Mouse (Mus musculus) MEL (cell line): ENCODE measurements around the gene Aldh8a1. TPM values are rescaled to one million over a fixed set of nuclear protein-coding genes. Genes with fewer than 3 reads are reported as not detected.

Experiments
- DNase-seq: peaks from one replicate; pipeline ENCODE4 v3.0.0; 2011; ENCODE audit warnings: low read depth, low spot score
- H3K27ac ChIP-seq: 2 replicates; pipeline ENCODE4 v1.5.1; 2012; ENCODE audit warnings: low read depth, mild to moderate bottlenecking, control low read depth, low read length, moderate library complexity; ENCODE audit not compliant: control insufficient read depth
- H3K27me3 ChIP-seq, 2 experiments: fragments of 150-350 bp in 1 of 2; sonication (generic) in 1 of 2; 2 replicates each; pipeline ENCODE4 v1.6.1; 2012; ENCODE audit warnings: low read length in 2 of 2, mild to moderate bottlenecking in 2 of 2, improper control_type of control experiment in 1 of 2, moderate library complexity in 1 of 2; ENCODE audit not compliant: insufficient read depth in 2 of 2, control insufficient read depth in 1 of 2
- H3K36me3 ChIP-seq, 2 experiments: 2 replicates each; pipeline ENCODE4 v1.6.1; 2012 to 2014; ENCODE audit warnings: low read length in 2 of 2, improper control_type of control experiment in 1 of 2, inconsistent platforms in 1 of 2, mild to moderate bottlenecking in 1 of 2; ENCODE audit not compliant: insufficient read depth in 2 of 2, control insufficient read depth in 1 of 2
- H3K4me1 ChIP-seq, 2 experiments: fragments of 150-350 bp in 1 of 2; sonication (generic) in 1 of 2; 2 replicates each; pipeline ENCODE4 v1.6.1; 2012; ENCODE audit warnings: low read length in 2 of 2, improper control_type of control experiment in 1 of 2, mild to moderate bottlenecking in 1 of 2; ENCODE audit not compliant: insufficient read depth in 2 of 2, control insufficient read depth in 1 of 2
- H3K4me3 ChIP-seq, 2 experiments: fragments of 150-350 bp in 1 of 2; sonication (generic) in 1 of 2; 2 replicates each; pipeline ENCODE4 v1.5.1; 2012; ENCODE audit warnings: low read depth in 2 of 2, low read length in 2 of 2, mild to moderate bottlenecking in 2 of 2, moderate library complexity in 2 of 2, control low read depth in 1 of 2, improper control_type of control experiment in 1 of 2; ENCODE audit not compliant: control insufficient read depth in 1 of 2, insufficient read depth in 1 of 2
- H3K79me2 ChIP-seq: 2 replicates; pipeline ENCODE4 v1.6.1; 2012; ENCODE audit warnings: mild to moderate bottlenecking, low read length, moderate library complexity; ENCODE audit not compliant: control insufficient read depth, poor library complexity, insufficient read depth
- H3K9ac ChIP-seq: 2 replicates; pipeline ENCODE4 v1.6.1; 2012; ENCODE audit warnings: low read depth, mild to moderate bottlenecking, control low read depth, low read length, moderate library complexity; ENCODE audit not compliant: control insufficient read depth, poor library complexity, severe bottlenecking
- H3K9me3 ChIP-seq: fragments of 150-350 bp; sonication (generic); replicated peaks from 2 replicates; pipeline ENCODE4 v1.6.1; 2012; ENCODE audit warnings: mild to moderate bottlenecking, low read length, improper control_type of control experiment, moderate library complexity; ENCODE audit not compliant: insufficient read depth
- BHLHE40 ChIP-seq: IDR thresholded peaks from 2 replicates; pipeline ENCODE4 v1.6.1; 2012; ENCODE audit warnings: low read depth, mild to moderate bottlenecking, inconsistent platforms, low read length, improper control_type of control experiment, borderline replicate concordance
- ELF1 ChIP-seq: IDR thresholded peaks from 2 replicates; pipeline ENCODE4 v1.6.1; 2014; ENCODE audit warnings: low read depth, mild to moderate bottlenecking, inconsistent platforms, low read length, improper control_type of control experiment, moderate library complexity
- ETS1 ChIP-seq: IDR thresholded peaks from 2 replicates; pipeline ENCODE4 v1.6.1; 2012; ENCODE audit warnings: low read depth, mild to moderate bottlenecking, inconsistent platforms, low read length, improper control_type of control experiment, moderate library complexity
- GABPA ChIP-seq: IDR thresholded peaks from 2 replicates; pipeline ENCODE4 v1.6.1; 2012; ENCODE audit warnings: low read depth, mild to moderate bottlenecking, inconsistent platforms, low read length, improper control_type of control experiment, moderate library complexity
- GATA1 ChIP-seq: IDR thresholded peaks from 2 replicates; pipeline ENCODE4 v1.6.1; 2011; ENCODE audit warnings: low read depth, low read length, improper control_type of control experiment
- HCFC1 ChIP-seq: IDR thresholded peaks from 2 replicates; pipeline ENCODE4 v1.6.1; 2012; ENCODE audit warnings: low read depth, mild to moderate bottlenecking, inconsistent platforms, low read length, improper control_type of control experiment, moderate library complexity
- JUND ChIP-seq: IDR thresholded peaks from 2 replicates; pipeline ENCODE4 v1.6.1; 2011; ENCODE audit warnings: low read depth, mild to moderate bottlenecking, improper control_type of control experiment, low read length
- KAT2A ChIP-seq: conservative IDR thresholded peaks from 2 replicates; pipeline ENCODE4 v1.6.1; 2012; ENCODE audit warnings: low read depth, low read length, improper control_type of control experiment, inconsistent platforms
- MAX ChIP-seq: IDR thresholded peaks from 2 replicates; pipeline ENCODE4 v1.6.1; 2011; ENCODE audit warnings: low read length, improper control_type of control experiment
- MAZ ChIP-seq: IDR thresholded peaks from 2 replicates; pipeline ENCODE4 v1.6.1; 2012; ENCODE audit warnings: low read depth, mild to moderate bottlenecking, inconsistent platforms, low read length, improper control_type of control experiment
- MEF2A ChIP-seq: IDR thresholded peaks from 2 replicates; pipeline ENCODE4 v1.6.1; 2014; ENCODE audit warnings: low read depth, mild to moderate bottlenecking, inconsistent platforms, low read length, improper control_type of control experiment; ENCODE audit not compliant: poor library complexity, insufficient replicate concordance, severe bottlenecking; ENCODE audit errors: extremely low read depth
- NELFE ChIP-seq: IDR thresholded peaks from 2 replicates; pipeline ENCODE4 v1.6.1; 2011; ENCODE audit warnings: low read depth, low read length, improper control_type of control experiment
- NRF1 ChIP-seq: IDR thresholded peaks from 2 replicates; pipeline ENCODE4 v1.6.1; 2014; ENCODE audit warnings: low read depth, mild to moderate bottlenecking, inconsistent platforms, low read length, improper control_type of control experiment, moderate library complexity; ENCODE audit not compliant: poor library complexity, insufficient read depth, severe bottlenecking
- POLR2A ChIP-seq, 2 experiments: IDR thresholded peaks; 2 replicates each; pipeline ENCODE4 v1.6.1; 2011 to 2012; ENCODE audit warnings: low read length in 2 of 2, mild to moderate bottlenecking in 2 of 2, control low read depth in 1 of 2, improper control_type of control experiment in 1 of 2, low read depth in 1 of 2, moderate library complexity in 1 of 2; ENCODE audit not compliant: control insufficient read depth in 1 of 2, insufficient read depth in 1 of 2, poor library complexity in 1 of 2
- POLR2AphosphoS2 ChIP-seq: IDR thresholded peaks from 2 replicates; pipeline ENCODE4 v1.6.1; 2011; ENCODE audit warnings: low read length, improper control_type of control experiment
- POLR2AphosphoS5 ChIP-seq: IDR thresholded peaks from 2 replicates; pipeline ENCODE4 v1.6.1; 2012; ENCODE audit warnings: low read depth, borderline replicate concordance, mild to moderate bottlenecking, inconsistent platforms, low read length, moderate library complexity, mixed read lengths
- RCOR1 ChIP-seq: IDR thresholded peaks from 2 replicates; pipeline ENCODE4 v1.6.1; 2012; ENCODE audit warnings: low read depth, mild to moderate bottlenecking, inconsistent platforms, low read length, improper control_type of control experiment
- SIN3A ChIP-seq: IDR thresholded peaks from 2 replicates; pipeline ENCODE4 v1.6.1; 2012; ENCODE audit warnings: low read length, improper control_type of control experiment, inconsistent platforms
- SMC3 ChIP-seq: IDR thresholded peaks from 2 replicates; pipeline ENCODE4 v1.6.1; 2011; ENCODE audit warnings: low read depth, low read length, improper control_type of control experiment
- TCF12 ChIP-seq: IDR thresholded peaks from 2 replicates; pipeline ENCODE4 v1.6.1; 2014; ENCODE audit warnings: low read depth, mild to moderate bottlenecking, inconsistent platforms, low read length, improper control_type of control experiment, moderate library complexity
- UBTF ChIP-seq: IDR thresholded peaks from 2 replicates; pipeline ENCODE4 v1.6.1; 2012; ENCODE audit warnings: low read depth, mild to moderate bottlenecking, inconsistent platforms, low read length, improper control_type of control experiment, moderate library complexity, borderline replicate concordance; ENCODE audit not compliant: insufficient read depth
- USF1 ChIP-seq: IDR thresholded peaks from 2 replicates; pipeline ENCODE4 v1.6.1; 2014; ENCODE audit warnings: low read depth, mild to moderate bottlenecking, inconsistent platforms, low read length, improper control_type of control experiment, moderate library complexity
- USF2 ChIP-seq, 2 experiments: IDR thresholded peaks; 2 replicates each; pipeline ENCODE4 v1.6.1; 2011 to 2012; ENCODE audit warnings: improper control_type of control experiment in 2 of 2, low read length in 2 of 2, borderline replicate concordance in 1 of 2, inconsistent platforms in 1 of 2, low read depth in 1 of 2, mild to moderate bottlenecking in 1 of 2; ENCODE audit not compliant: insufficient read depth in 1 of 2
- ZKSCAN1 ChIP-seq: IDR thresholded peaks from 2 replicates; pipeline ENCODE4 v1.6.1; 2012; ENCODE audit warnings: low read depth, mild to moderate bottlenecking, inconsistent platforms, low read length, improper control_type of control experiment, moderate library complexity
- ZMIZ1 ChIP-seq: IDR thresholded peaks from 2 replicates; pipeline ENCODE4 v1.6.1; 2012; ENCODE audit warnings: low read depth, mild to moderate bottlenecking, inconsistent platforms, low read length, improper control_type of control experiment, moderate library complexity
- ZNF384 ChIP-seq: IDR thresholded peaks from 2 replicates; pipeline ENCODE4 v1.6.1; 2012; ENCODE audit warnings: low read depth, mild to moderate bottlenecking, inconsistent platforms, low read length, improper control_type of control experiment
- polyA plus RNA-seq, 2 experiments: library from polyadenylated mRNA; stranded (reverse) in 1 of 2; unstranded in 1 of 2; fragments of >175 nt in 1 of 2; fragments of >200 nt in 1 of 2; gene quantifications; 2 replicates each; pipeline versions ENCODE4 v1.2.1 to v1.2.4; 2012; ENCODE audit warnings: low replicate concordance in 2 of 2, low read depth in 1 of 2; ENCODE audit not compliant: insufficient read length in 2 of 2, insufficient read depth in 1 of 2, missing spikeins in 1 of 2
- total RNA-seq: library from RNA; depleted of rRNA; stranded (reverse); fragments of 300-350 nt; gene quantifications from 2 replicates; pipeline ENCODE4 v1.2.3, GENCODE M21; 2012

Gene Aldh8a1
- total and polyA plus RNA-seq, 3 experiments: 0.04 to 0.07 TPM; not detected in 1

DNA sequence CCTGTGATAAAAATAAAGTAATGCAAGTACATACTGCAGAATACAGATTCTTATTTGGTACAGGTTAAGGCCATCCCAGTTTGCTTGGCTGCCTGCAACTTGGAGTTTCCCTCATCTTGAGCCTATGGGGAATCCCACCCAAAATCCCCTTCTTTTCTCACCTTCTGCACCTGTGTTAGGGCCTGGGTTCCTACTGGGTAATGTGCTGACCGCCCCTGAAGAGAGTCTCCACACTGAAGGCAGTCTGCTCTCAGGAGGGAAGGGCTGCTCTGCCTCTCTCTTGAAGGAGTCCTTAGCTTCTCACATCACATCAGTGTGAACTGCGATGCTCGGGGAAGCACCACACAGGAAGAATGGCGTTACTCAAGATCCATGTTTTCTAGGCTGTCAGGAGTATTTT, 11.2 kb upstream of the Aldh8a1 start:
- peaks cover 20 to 33% of the 10 kb centered on the region in 2 experiments for H3K36me3 ChIP-seq
- H3K27ac ChIP-seq: no peak overlapping the region

DNA sequence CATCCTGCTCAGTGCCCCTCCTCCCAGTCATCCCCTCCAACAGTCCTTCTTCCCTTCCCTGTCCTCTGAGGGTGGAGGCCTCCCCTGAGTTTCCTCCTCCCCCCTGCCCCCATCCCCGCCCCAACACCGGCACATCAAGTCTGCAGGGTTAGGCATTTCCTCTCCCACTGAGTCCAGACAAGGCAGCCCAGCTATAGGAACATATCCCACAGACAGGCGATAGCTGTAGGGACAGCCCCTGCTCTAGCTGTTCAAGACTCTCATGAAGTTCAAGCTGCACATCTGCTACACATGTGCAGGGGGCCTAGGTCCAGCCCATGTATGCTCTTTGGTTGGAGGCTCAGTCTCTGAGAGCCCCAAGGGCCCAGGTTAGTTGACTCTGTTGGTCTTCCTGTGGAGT, 10.6 kb upstream of the Aldh8a1 start:
- no peaks in the 10 kb centered on the region for H3K9me3 ChIP-seq
- no peaks in the 10 kb centered on the region for H3K27me3 ChIP-seq
- no peak overlapping the region for H3K27ac ChIP-seq
- peaks cover 10 to 15% of the 10 kb centered on the region in 2 experiments for H3K4me1 ChIP-seq
- no peak overlapping the region for H3K9ac ChIP-seq
- peaks cover 20 to 27% of the 10 kb centered on the region in 2 experiments for H3K36me3 ChIP-seq
- DNase-seq: no peak
- H3K4me3 ChIP-seq: no peak overlapping the region
- no peaks in the 10 kb centered on the region for H3K79me2 ChIP-seq
- TF ChIP-seq ZKSCAN1 (no peak), USF2 (IDR thresholded peaks at IDR 0.05; ENCODE audit: borderline replicate concordance in 1 of 2, insufficient read depth in 1 of 2, low read depth in 1 of 2, low read length in 2 of 2) (no peak), NELFE (no peak), GATA1 (no peak), USF1 (no peak), MAZ (no peak), MAX (no peak), HCFC1 (no peak), POLR2AphosphoS2 (no peak), JUND (no peak), SMC3 (no peak), GABPA (no peak), ELF1 (no peak), RCOR1 (no peak), NRF1 (no peak), ETS1 (no peak), KAT2A (no peak), SIN3A (no peak), ZNF384 (no peak)

More for the DNA sequence above, 11.2 kb upstream of the Aldh8a1 start:
- TF ChIP-seq TCF12 (no peak), ZMIZ1 (no peak), MEF2A (no peak), NRF1 (no peak), USF2 (IDR thresholded peaks at IDR 0.05; ENCODE audit: borderline replicate concordance in 1 of 2, insufficient read depth in 1 of 2, low read depth in 1 of 2, low read length in 2 of 2) (no peak), POLR2AphosphoS5 (no peak), GABPA (no peak), UBTF (no peak), BHLHE40 (no peak), USF1 (no peak), POLR2A (IDR thresholded peaks at IDR 0.05; ENCODE audit: control insufficient read depth in 1 of 2, insufficient read depth in 1 of 2, low read depth in 1 of 2, low read length in 2 of 2, poor library complexity in 1 of 2) (no peak), POLR2AphosphoS2 (no peak), HCFC1 (no peak), ZNF384 (no peak), SIN3A (no peak)
- Histone ChIP-seq H3K9ac (no peak overlapping the region), H3K27me3 (no peaks in the 10 kb centered on the region), H3K4me1 (peaks cover 10 to 15% of the 10 kb centered on the region in 2 experiments), H3K79me2 (no peaks in the 10 kb centered on the region), H3K9me3 (no peaks in the 10 kb centered on the region), H3K4me3 (no peak overlapping the region)
- DNase-seq: no peak
